Mouse (Mus musculus) liver, embryonic 12.5 days (tissue): ENCODE data around the gene Rptor. TPM values are rescaled to one million over a fixed set of nuclear protein-coding genes. Genes with fewer than 3 reads are reported as not detected.

Experiments
- ATAC-seq: fragments of 200-750 bp; cut with Nextera tagmentation; 2 replicates; pipeline ENCODE4 v1.8.0; 2017; ENCODE audit warnings: moderate number of reproducible peaks, mild to moderate bottlenecking, moderate library complexity
- H3K27ac ChIP-seq: fragments of 300-500 bp; sonication (generic); 2 replicates; pipeline ENCODE4 v1.5.1; 2016; ENCODE audit warnings: mild to moderate bottlenecking
- H3K27me3 ChIP-seq: fragments of 300-500 bp; sonication (generic); replicated peaks from 2 replicates; pipeline ENCODE4 v1.6.1; 2016; ENCODE audit warnings: mild to moderate bottlenecking, moderate library complexity
- H3K36me3 ChIP-seq: fragments of 300-500 bp; sonication (generic); 2 replicates; pipeline ENCODE4 v1.6.1; 2016; ENCODE audit warnings: mild to moderate bottlenecking, moderate library complexity
- H3K4me1 ChIP-seq: fragments of 300-500 bp; sonication (generic); 2 replicates; pipeline ENCODE4 v1.6.1; 2016
- H3K4me2 ChIP-seq: fragments of 300-500 bp; sonication (generic); 2 replicates; pipeline ENCODE4 v1.6.1; 2016; ENCODE audit warnings: mild to moderate bottlenecking, moderate library complexity
- H3K4me3 ChIP-seq: fragments of 300-500 bp; sonication (generic); 2 replicates; pipeline ENCODE4 v1.5.1; 2016; ENCODE audit warnings: mild to moderate bottlenecking, moderate library complexity
- H3K9ac ChIP-seq: fragments of 300-500 bp; sonication (generic); 2 replicates; pipeline ENCODE4 v1.6.1; 2016; ENCODE audit warnings: mild to moderate bottlenecking, moderate library complexity
- H3K9me3 ChIP-seq: fragments of 300-500 bp; sonication (generic); replicated peaks from 2 replicates; pipeline ENCODE4 v1.6.1; 2016; ENCODE audit warnings: mild to moderate bottlenecking, moderate library complexity
- WGBS: fragments of 180-500 bp; shearing (Covaris S2); methylation state at CpG from one replicate; pipeline ENCODE4 v1.1.7; 2016; ENCODE audit not compliant: insufficient replicate concordance; 5-methylcytosine and 5-hydroxymethylcytosine counted together
- polyA plus RNA-seq: library from polyadenylated mRNA; unstranded; fragments of >200 nt; fragmentation: Nextera tagmentation; extraction: Ambion mirVana; gene quantifications from 2 replicates; pipeline ENCODE4 v1.2.1, GENCODE M21; 2016

The Rptor gene
- polyA plus RNA-seq, 1 experiment from 2014 or later, result 11.3 TPM

DNA sequence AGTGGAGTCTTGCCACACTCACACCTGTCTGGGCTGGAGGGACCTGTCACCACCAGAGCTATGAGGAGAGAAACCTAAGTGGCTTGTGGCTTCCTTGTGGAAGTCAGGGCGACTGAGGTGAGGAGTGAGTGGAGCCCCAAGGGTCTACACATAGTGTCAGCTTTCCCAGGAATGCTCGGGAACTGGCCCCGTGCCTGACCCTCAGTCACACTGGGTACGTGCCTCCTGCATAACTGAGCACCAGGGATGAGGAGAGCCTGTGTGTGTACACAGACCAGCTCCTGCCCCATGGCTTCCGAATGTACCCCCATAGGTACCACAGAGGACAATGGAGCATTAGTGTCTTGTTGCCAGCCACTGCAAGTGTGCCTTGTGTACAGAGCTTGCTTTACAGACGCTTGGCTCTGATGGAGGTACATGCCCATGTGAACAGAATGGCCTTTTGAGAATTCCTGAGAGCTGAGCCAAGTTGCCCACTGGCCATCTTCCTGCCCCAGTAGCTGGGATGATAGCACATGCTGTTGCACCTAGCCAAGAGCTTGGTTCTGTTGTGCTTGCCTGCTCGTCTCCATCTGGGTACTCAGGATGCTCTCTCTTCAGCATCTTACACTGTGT lies 289.0 kb downstream of the Rptor start:
- no peak for ATAC-seq
- 75% methylated on average over 7 of the region's 7 CpGs for WGBS
- H3K27ac ChIP-seq, result no peak overlapping the region

DNA sequence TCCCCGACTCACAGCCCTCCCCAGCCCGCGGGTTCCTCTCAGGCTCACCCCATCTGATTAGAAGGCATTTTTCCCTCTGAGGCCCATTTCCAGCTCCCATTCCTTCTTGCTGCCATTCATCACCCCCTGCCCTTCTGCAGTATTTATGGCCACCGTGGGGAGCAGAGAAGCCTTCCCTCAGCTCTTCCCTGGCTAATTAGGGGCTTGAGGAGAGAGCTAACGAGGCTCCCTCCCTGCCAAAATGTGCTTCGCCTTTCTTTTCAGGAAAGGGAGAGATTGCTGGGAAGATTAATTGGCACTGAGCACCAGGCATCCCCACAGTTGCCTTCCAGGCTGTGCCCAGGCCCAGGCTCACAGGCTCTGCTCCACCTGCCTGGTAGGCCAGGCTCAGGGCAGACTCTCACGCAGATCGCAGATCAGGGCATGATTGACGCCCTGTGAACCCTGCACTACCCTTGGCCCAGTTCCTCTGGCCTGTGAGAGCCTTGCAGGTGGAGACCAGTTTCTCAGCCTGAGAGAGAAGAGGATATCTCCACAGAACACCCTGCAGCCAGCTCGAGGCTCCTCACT lies 291.0 kb downstream of the Rptor start:
- no peak overlapping the region for H3K4me3 ChIP-seq
- H3K9ac ChIP-seq, result no peak overlapping the region
- ATAC-seq, result no peak
- H3K27me3 ChIP-seq, result no peaks in the 10 kb centered on the region
- H3K4me1 ChIP-seq, result 0 out of 2 replicates have a peak, but pooled peaks cover 6% of the 10 kb centered on the region
- no peaks in the 10 kb centered on the region for H3K9me3 ChIP-seq
- WGBS, result 65% methylated on average over 10 of the region's 10 CpGs
- H3K4me2 ChIP-seq, result no peak overlapping the region
- no peak overlapping the region for H3K27ac ChIP-seq
- H3K36me3 ChIP-seq, result peaks cover 93% of the 10 kb centered on the region

More for the DNA sequence above, 289.0 kb downstream of the Rptor start:
- Histone ChIP-seq H3K9me3 (no peaks in the 10 kb centered on the region), H3K9ac (no peak overlapping the region), H3K4me2 (no peak overlapping the region), H3K36me3 (peaks cover 88% of the 10 kb centered on the region), H3K27me3 (no peaks in the 10 kb centered on the region), H3K4me3 (no peak overlapping the region), H3K4me1 (0 out of 2 replicates have a peak, but pooled peaks cover 6% of the 10 kb centered on the region)

DNA sequence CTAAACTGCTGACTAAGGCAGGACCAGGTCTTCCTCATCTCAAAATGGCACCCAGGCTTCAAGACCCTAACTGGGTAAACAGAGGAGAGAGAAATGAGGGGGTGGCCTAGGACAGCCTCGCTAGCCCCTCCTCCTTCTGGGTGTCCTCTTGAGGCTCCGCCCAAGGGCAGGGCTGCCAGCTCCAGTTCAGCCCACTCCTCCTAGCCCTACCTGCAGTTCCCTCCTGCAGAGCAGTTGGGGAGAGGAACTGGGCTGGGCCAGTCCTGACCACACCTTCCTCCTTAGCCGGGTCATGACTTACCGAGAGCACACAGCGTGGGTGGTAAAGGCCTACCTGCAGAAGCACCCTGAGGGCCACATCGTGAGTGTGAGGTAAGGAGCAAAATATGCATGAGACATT lies 291.9 kb downstream of the Rptor start:
- H3K27me3 ChIP-seq, result no peaks in the 10 kb centered on the region
- 0 out of 2 replicates have a peak, but pooled peaks cover 6% of the 10 kb centered on the region for H3K4me1 ChIP-seq
- peaks cover 91% of the 10 kb centered on the region for H3K36me3 ChIP-seq
- H3K4me3 ChIP-seq, result no peak overlapping the region
- H3K4me2 ChIP-seq, result no peak overlapping the region
- WGBS, result 45% methylated on average over 6 of the region's 6 CpGs
- H3K9me3 ChIP-seq, result no peaks in the 10 kb centered on the region
- H3K27ac ChIP-seq, result no peak overlapping the region
- ATAC-seq, result peak; percentile 48
- H3K9ac ChIP-seq, result no peak overlapping the region

DNA sequence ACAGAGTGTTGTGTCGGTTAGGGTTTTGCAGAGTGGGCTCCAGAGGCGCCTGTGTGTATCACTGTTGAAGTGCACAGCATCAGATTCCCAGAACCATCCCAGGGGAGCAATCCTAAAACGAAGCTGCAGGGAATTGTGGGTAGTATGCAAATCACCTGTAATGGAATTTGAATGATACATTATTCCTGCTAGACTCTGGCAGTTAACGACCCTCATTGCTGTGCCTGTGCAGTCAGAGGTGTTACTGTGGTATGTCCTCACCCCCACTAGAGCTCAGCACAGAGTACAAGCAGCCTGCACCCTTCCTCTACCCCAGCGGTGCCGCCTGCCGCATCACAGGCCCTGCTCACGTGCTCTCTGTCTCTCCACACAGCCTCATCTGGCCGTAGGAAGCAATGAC lies 294.3 kb downstream of the Rptor start:
- Histone ChIP-seq H3K27ac (no peak overlapping the region), H3K4me2 (no peak overlapping the region), H3K4me1 (0 out of 2 replicates have a peak, but pooled peaks cover 6% of the 10 kb centered on the region), H3K4me3 (no peak overlapping the region), H3K36me3 (peaks cover 70% of the 10 kb centered on the region), H3K27me3 (no peaks in the 10 kb centered on the region), H3K9ac (no peak overlapping the region), H3K9me3 (no peaks in the 10 kb centered on the region)
- 82% methylated on average over 9 of the region's 9 CpGs for WGBS
- ATAC-seq, result no peak

DNA sequence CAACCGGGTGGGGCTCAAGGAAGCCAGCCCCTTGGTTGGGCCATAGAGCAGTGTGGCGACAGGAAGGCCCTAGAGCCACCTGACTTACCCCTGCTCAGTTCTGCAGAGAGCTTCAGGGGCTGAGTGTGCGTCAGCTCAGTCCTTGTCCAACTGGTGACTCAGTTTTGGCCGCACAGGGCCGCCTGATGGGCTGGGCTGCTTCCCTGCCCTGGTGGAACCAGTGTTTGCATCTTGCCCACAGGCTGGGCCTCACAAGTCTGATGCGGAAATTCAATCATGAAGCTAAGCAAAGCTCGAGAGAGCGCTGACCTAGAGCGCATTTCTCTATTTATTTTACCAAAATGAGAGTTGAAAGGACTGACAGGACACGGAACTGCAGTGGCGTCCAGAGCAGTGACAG lies 296.3 kb downstream of the Rptor start:
- H3K9ac ChIP-seq, result no peak overlapping the region
- H3K9me3 ChIP-seq, result no peaks in the 10 kb centered on the region
- 0 out of 2 replicates have a peak, but pooled peaks cover 6% of the 10 kb centered on the region for H3K4me1 ChIP-seq
- H3K4me2 ChIP-seq, result no peak overlapping the region
- WGBS, result 89% methylated on average over 11 of the region's 11 CpGs
- no peak overlapping the region for H3K27ac ChIP-seq
- no peak for ATAC-seq
- H3K27me3 ChIP-seq, result no peaks in the 10 kb centered on the region
- no peak overlapping the region for H3K4me3 ChIP-seq
- H3K36me3 ChIP-seq, result peaks cover 51% of the 10 kb centered on the region

DNA sequence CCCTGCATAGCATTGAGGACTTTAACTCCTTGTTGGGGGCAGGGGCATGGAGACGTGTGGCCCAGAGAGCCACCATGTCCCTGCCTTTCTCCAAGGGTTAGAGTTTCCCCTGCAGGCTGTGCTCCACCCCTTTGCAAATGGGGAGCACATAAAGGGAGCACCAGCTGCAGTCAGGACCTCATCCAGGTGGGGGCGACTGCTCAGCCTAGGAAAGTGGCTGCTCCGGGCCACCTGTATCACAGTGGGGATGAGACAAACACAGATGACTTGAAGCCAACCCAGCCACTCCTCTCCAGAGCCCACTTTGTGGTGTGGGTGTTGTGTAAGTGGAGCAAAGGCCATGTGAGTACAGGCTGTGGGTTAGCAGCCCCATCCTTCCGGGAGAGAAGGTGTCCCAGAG lies 298.5 kb downstream of the Rptor start:
- H3K4me1 ChIP-seq, result no peaks in the 10 kb centered on the region
- peaks cover 29% of the 10 kb centered on the region for H3K36me3 ChIP-seq
- WGBS, result 59% methylated on average over 4 of the region's 4 CpGs
- H3K4me3 ChIP-seq, result no peak overlapping the region
- no peak overlapping the region for H3K27ac ChIP-seq
- 0 out of 2 replicates have a peak, but pooled peaks cover 4% of the 10 kb centered on the region for H3K27me3 ChIP-seq
- H3K9ac ChIP-seq, result no peak overlapping the region
- H3K4me2 ChIP-seq, result no peak overlapping the region
- H3K9me3 ChIP-seq, result no peaks in the 10 kb centered on the region
- ATAC-seq, result 0 out of 2 replicates have a peak, but pooled peaks have one; percentile 8

DNA sequence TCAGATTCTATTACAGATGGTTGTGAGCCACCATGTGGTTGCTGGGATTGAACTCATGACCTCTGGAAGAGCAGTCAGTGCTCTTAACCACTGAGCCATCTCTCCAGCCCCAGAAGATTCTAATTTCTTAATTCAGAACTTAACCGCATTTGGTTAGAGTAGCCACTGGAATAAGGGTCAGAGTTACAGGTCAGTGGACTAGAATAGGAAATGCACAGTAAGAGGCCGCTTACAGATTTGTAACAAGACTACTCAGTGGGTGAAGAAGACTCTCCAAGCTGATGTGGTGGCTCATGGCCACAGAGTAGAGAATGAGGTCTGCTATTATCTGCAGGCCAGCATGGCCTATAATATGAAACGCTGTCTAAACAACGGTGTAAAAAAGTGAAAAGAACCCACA lies 300.2 kb downstream of the Rptor start:
- WGBS, result 74% methylated on average over 4 of the region's 4 CpGs
- H3K36me3 ChIP-seq, result peaks cover 14% of the 10 kb centered on the region
- no peaks in the 10 kb centered on the region for H3K9me3 ChIP-seq
- H3K4me1 ChIP-seq, result no peaks in the 10 kb centered on the region
- no peak overlapping the region for H3K4me3 ChIP-seq
- no peak overlapping the region for H3K9ac ChIP-seq
- ATAC-seq, result no peak
- H3K27ac ChIP-seq, result no peak overlapping the region
- H3K4me2 ChIP-seq, result no peak overlapping the region
- H3K27me3 ChIP-seq, result peaks cover 18% of the 10 kb centered on the region; the same call in 1 of the 2 replicates

DNA sequence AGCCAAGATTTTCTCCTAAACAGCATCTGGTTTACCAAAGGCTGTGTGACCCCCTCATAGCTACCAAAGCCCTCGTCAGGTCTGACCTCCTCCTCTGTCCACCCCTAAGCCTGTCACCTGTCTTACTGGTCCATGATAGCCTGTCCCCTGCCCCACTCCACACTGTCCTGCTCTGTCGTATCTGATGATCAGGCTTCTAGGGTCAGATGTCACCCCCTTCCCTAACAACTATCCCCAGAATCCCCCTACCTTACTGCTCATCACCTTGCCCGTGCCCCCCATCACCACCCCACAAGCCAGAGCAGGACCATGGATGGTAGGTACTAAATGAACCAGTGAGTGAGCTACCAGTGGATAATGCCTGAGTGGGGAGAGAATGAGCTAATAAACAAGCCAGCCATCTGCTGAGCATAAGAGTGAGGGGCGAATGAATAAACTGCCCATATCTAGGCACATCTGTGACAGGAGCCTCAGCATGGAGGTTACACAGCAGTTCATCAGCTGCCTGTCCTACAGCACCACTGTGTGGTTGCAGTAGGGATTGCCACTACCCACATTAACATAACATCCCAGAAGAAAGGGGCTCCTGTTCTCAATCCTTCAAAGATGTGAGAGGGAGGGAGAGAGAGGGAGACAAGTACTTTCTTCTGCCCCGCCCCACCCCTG lies 302.0 kb downstream of the Rptor start:
- Histone ChIP-seq H3K27ac (no peak overlapping the region), H3K36me3 (no peaks in the 10 kb centered on the region), H3K27me3 (peaks cover 29% of the 10 kb centered on the region; the same call in 1 of the 2 replicates), H3K4me3 (no peak overlapping the region), H3K9me3 (no peaks in the 10 kb centered on the region), H3K9ac (no peak overlapping the region), H3K4me2 (no peak overlapping the region), H3K4me1 (peaks cover 3% of the 10 kb centered on the region)
- ATAC-seq, result peak; percentile 28; the same call in 1 of the 2 replicates
- 23% methylated on average over 5 of the region's 5 CpGs for WGBS

DNA sequence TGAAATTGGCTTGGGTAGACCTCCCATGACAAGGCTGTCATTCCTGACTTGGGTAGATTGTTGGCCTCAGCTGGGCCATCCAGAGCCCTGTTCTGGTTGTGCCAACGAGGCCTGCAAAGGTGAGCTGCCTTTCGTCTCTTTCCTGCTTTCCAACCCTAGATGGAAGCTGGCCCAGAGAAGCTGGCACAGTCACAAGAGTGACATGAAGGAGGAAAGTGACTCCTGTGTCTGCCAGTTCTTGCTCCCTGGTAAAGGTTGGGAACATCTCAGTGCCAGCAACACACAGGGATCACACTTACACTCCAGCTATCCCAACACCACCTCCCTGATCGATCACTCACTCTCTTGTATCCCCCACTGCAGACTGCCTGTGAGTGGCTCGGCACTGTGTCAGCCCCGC lies 303.1 kb downstream of the Rptor start:
- whole genome bisulfite sequencing, result 73% methylated on average over 5 of the region's 5 CpGs
- Histone ChIP-seq H3K4me3 (no peak overlapping the region), H3K9me3 (no peaks in the 10 kb centered on the region), H3K27ac (no peak overlapping the region), H3K36me3 (no peaks in the 10 kb centered on the region), H3K4me1 (peaks cover 9% of the 10 kb centered on the region), H3K4me2 (no peak overlapping the region), H3K27me3 (peaks cover 29% of the 10 kb centered on the region; the same call in 1 of the 2 replicates), H3K9ac (no peak overlapping the region)
- ATAC-seq, result no peak

DNA sequence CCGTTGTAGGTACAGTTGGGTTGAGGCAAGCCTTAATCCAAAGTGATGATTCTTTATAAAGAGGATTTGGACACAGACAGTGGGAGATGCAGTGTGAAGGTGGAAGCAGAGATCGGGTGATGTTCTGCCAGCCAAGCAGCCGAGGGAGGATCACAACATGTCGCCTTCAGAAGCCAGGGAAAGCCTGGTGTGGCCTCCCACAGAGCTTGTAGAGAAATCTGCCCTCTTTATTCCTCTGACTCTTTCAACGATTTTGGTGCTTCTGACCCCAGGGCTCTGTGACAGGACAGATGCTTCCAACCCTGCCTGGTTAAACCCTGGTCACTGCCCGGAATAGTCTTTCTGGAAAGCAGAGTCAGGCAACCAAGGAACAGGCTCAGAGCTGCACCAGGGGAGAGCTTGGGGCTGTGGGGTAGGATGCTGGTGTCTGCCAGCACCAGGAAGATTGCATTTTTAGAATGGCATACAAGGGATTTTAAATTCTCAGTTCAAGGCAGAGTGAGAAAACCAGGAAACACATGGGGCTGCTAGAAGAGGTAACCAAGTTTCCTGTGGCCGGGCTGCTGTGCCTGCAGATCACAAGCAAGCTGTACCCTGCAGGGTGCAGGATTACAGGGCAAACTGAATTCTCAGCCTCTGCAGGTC lies 304.4 kb downstream of the Rptor start:
- 50% methylated on average over 7 of the region's 7 CpGs for WGBS
- no peak overlapping the region for H3K27ac ChIP-seq

DNA sequence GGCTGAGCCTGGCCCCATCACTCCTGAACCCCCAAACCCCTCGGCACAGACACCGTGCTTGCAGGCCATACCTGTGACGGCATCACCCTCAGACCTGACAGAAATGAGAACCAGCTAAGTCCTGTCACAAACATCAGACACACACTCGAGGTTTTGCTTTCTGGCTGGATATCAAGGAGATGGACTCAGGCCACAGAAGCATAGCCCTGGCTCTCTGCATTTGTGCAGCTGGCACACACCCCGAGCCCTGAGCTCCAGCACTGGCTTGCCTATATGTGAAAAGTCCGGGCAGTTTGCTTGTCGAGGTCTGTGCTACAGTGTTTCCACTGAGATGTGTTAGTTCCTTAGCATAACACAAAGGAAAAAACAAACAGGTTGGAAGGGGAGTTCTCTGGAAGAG lies 305.0 kb downstream of the Rptor start:
- WGBS, result 55% methylated on average over 7 of the region's 7 CpGs
- no peak for ATAC-seq
- no peak overlapping the region for H3K4me3 ChIP-seq

More for the DNA sequence above, 304.4 kb downstream of the Rptor start:
- no peak for ATAC-seq
- Histone ChIP-seq H3K9me3 (no peaks in the 10 kb centered on the region), H3K4me3 (no peak overlapping the region), H3K9ac (no peak overlapping the region), H3K27me3 (peaks cover 29% of the 10 kb centered on the region; the same call in 1 of the 2 replicates), H3K4me2 (no peak overlapping the region), H3K36me3 (no peaks in the 10 kb centered on the region), H3K4me1 (peaks cover 9% of the 10 kb centered on the region)

DNA sequence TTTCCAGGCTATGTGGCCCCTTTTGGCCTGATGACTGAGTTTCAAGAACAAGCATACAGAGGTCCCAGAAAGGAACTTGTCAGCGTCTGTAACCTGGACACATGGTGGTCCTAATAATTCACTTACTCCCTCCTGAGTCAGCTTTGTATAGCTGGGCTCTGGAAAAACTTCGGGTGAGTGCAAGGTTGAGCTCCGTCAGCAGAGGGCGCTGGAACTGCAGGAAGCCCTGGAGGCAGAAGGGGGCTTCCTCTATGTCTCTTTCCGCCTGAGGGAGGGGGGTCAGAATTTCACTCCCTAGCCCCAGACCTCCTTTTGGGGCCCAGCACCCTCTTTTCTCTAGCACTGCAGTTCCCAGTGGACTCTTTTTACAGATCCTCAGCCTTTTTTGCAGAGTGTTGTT lies 306.7 kb downstream of the Rptor start:
- Histone ChIP-seq H3K9ac (no peak overlapping the region), H3K9me3 (no peaks in the 10 kb centered on the region), H3K27me3 (peaks cover 29% of the 10 kb centered on the region; the same call in 1 of the 2 replicates), H3K27ac (no peak overlapping the region), H3K36me3 (no peaks in the 10 kb centered on the region), H3K4me2 (peak overlapping the region; percentile 21), H3K4me1 (peaks cover 20% of the 10 kb centered on the region), H3K4me3 (no peak overlapping the region)
- under 1% methylated on average over 5 of the region's 5 CpGs for WGBS
- no peak for ATAC-seq

More for the DNA sequence above, 305.0 kb downstream of the Rptor start:
- peaks cover 10% of the 10 kb centered on the region for H3K4me1 ChIP-seq
- H3K27ac ChIP-seq, result no peak overlapping the region
- H3K36me3 ChIP-seq, result no peaks in the 10 kb centered on the region
- H3K4me2 ChIP-seq, result no peak overlapping the region
- H3K9me3 ChIP-seq, result no peaks in the 10 kb centered on the region
- no peak overlapping the region for H3K9ac ChIP-seq
- peaks cover 29% of the 10 kb centered on the region; the same call in 1 of the 2 replicates for H3K27me3 ChIP-seq
